Mouse (Mus musculus) gastrocnemius, postnatal 25 days (tissue): ENCODE measurements around the gene Skiv2l. TPM values are rescaled to one million over a fixed set of nuclear protein-coding genes. Genes with fewer than 3 reads are reported as not detected.
"Not testable (repeated sequence)": the region's sequence is repeated elsewhere in the genome, so short reads cannot be mapped to it uniquely, and the experiment has no call there.

Experiments
- DNase-seq: peaks from one replicate; pipeline ENCODE4 v3.0.0; 2022
- total RNA-seq, 2 experiments: library from RNA; stranded (reverse); gene quantifications; 1 replicate in 1 of 2; 2 replicates in 1 of 2; pipeline ENCODE4 v1.2.3; 2021

Skiv2l gene
- total RNA-seq, 2 experiments from 2014 or later, result 18.0 to 18.9 TPM

- DNase-seq, result no peak
Measured at GRCm38 (mm10) chr17:34874321-34874720, 24.3 kb upstream of the Skiv2l start.

DNA sequence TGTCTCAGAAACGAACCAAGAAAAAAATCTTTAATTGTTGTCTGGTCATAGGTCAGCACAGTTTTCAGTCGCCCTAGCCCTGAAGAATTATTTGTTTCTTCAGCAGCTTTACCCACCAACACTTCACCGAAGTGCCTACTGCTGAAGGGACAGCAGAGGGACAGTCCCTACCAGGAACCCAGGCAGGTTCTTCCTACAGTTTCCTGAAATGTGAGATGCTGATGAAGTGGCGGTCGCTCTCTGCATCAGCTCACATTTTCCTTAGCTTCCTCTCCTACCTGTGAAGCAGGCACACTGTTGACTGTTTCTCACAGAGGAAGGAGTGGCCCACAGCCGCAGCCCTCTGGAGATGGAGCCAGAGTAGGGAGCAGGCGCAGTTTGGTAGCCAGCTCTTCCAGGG is 16.0 kb upstream of the Skiv2l start:
- no peak for DNase-seq

DNA sequence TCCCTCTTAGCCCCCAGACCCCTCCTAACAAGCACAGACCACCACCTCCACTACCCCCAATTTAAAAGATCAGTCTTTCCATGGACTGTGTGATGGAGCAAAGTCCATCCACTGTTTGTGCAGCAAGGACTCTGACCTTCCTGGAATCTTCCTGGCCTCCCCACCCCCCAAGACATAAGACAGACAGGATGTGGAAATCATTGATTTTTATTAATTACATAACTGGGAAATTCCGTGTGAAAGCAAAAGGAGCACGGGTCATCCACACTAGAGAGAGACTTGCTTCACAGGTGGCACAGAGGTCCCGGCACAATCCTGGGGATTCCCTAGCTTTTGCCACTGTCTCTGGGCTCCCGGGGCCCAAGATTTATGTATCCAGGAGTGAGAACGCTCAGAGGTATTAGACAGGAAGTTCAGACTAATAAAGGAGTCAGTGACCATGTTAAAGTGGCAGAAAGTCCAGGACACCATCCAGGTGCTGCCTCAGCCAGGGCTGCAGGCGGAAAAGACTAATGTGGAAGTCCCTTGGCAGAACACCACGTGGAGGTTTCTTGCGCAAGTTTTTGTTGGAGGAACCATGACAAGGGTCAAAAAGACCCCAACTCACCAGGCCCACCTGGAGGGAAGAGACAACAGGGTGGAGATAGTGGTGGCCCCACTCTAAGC is 12.5 kb upstream of the Skiv2l start, which contains the start of gene Cfb:
Gene Cfb (minus strand): TSS at position 103 of the 666 bp plus-strand sequence.
- no peak for DNase-seq

- DNase-seq, result no peak
Measured at GRCm38 (mm10) chr17:34861704-34862415, 11.8 kb upstream of the Skiv2l start.

DNA sequence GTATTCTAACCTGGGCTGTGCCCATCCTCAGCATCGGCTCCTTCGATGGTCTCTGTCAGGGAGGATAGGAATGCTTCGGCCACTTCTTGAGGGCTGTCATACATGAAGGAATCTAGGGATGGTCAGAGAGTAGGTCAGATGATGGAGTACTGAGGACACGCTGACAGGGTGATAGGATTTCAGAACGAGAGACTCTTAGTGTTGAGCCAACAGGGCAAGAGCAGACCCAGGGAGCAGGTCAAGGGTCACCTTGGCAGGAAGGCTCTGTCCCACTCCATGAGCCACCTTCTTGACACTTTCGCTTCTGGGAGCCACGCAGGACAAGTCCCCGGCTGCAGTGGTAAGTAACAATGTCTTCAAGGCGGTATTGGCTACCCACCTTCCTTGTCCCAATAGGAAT is 10.5 kb upstream of the Skiv2l start:
- DNase-seq, result no peak

- DNase-seq, result no peak
Measured at GRCm38 (mm10) chr17:34858670-34859069, 8.7 kb upstream of the Skiv2l start.

DNA sequence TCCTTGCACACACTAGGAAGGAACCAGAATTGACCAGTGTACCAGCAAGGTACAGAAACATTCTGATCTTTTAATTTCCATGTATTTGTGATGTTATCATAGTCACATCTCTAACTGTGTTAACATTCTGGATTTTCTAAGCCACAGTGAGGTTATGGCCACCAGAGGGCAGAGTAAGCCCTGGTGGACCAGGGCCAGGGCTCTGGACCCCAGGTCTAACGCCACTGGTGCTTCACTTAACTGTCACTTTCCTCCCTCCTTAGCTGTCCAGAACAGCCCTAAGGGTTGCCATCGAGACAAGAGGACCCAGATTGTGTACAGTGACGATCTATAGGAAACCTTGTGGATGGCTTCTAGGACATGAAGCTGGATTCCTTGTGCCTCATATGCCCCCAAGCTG is 5.8 kb upstream of the Skiv2l start:
- DNase-seq, result no peak

DNA sequence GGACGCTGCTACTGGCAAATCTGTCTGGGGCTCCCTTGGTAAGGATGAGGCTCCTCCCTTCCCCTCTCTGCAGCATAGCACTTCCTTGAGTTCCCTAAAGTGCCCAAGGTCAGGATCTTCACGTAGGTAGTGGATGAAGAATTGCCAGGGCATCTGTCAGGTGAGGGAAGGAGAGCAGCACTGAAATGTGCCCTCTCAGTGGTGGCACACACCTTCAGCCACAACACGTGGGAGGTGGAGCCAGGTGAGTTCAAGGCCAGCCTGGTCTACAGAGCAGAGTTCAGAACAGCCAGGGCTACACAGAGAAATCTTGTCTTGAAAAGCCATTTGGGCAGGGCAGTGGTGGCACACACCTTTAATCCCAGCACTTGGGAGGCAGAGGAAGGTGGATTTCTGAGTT is 4.8 kb upstream of the Skiv2l start:
- no peak for DNase-seq

- no peak for DNase-seq
Measured at GRCm38 (mm10) chr17:34853511-34853910, 3.5 kb upstream of the Skiv2l start.

- no peak for DNase-seq
Measured at GRCm38 (mm10) chr17:34850517-34851125, 611 bp upstream of the Skiv2l start.

DNA sequence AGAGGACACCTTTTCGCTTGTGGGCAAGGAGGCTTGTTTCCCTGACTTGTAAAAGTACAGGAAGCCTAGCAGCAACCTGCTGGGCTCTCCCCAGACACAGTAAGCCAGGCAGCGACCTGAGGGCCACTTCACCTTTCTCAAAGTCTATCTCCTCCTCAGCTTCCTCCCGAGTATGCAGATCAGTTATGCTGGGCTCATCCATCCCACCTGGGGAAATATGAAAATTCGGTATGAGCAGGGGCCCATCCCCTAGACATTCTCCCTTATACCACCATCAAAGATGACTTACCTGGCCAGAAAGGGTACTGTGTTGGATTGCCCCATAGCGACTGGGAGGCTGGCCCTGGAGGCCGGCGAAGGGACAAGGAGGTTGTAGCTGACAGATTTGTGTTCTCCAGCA is 2.4 kb downstream of the Skiv2l start:
- no peak for DNase-seq

DNA sequence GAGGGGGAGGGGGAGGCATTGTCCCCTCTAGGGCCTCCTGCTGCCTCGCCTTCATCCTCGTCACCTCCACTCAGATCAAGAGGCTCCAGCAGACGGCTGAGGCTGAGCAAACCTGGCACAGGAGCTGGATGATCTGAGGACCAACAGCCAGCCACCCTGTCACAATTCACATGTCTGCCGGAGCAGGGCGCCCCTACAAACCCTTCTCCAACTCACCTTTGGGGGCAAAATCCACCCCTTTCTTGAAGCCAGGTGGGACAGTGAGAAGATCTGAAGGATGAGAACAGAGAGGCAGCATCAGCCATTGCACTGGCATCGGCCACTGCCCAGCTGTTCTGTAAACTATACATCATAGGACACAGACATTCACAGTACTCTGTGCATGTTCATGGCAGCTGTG is 2.8 kb downstream of the Skiv2l start:
- DNase-seq, result no peak

GRCm38 (mm10) chr17:34844884-34845283 is 5.1 kb downstream of the Skiv2l start:
- DNase-seq, result no peak

DNA sequence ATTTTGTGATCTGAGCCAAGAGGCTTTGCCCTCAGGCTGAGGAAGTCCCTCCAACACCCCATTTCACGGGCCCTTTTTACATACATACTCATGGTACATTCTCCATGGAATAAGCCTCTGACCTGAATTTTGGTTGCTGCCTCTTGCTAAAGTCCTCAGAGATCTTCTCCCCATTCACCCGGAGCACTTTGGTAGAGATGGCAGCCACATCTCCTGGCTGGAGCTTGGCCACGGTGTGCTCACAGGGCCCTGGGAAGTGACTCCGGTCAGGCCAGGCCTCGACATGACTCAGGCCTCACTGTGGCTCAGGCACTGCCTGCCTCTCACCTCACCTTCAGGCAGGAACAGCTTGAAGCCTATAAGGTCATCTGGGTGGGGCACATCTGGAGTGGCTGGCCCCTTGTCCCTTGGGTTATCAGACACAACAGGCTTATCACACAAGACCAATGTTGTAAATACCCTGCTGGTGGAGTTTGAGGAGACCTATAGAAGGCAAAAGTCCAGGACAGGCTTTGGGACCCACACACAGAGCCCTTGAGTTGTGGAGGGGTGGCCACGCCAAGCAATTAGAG is 9.2 kb downstream of the Skiv2l start:
- DNase-seq, result no peak

GRCm38 (mm10) chr17:34838785-34839184 is 11.2 kb downstream of the Skiv2l start:
- no peak for DNase-seq

DNA sequence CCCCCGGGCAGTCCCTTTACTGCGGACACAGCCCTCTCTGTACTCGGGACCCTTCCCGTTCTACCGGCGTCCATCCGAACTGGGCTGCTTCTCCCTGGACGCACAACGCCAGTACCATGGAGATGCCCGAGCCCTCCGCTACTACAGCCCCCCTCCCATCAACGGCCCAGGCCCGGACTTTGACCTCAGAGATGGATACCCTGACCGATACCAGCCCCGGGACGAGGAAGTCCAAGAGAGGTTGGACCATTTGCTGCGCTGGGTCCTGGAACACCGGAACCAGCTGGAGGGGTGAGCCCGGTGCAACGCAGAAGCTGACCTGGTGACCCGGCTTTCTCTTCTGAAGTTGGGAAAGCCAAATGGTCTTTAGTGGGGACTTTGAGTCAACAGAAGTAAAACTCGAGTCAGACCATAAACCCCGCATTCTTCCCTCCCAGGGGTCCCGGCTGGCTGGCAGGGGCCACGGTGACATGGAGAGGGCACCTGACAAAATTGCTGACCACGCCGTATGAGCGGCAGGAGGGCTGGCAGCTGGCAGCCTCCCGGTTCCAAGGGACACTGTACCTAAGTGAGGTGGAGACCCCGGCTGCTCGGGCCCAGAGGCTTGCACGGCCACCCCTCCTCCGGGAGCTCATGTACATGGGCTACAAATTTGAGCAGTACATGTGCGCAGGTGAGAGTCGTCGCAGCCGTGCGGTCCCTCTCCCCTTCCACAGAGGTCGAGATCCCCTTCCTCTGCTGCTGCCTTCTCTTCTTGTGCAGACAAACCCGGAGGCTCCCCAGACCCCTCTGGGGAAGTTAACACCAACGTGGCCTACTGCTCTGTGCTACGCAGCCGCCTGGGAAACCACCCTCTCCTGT is 12.3 kb downstream of the Skiv2l start:
- DNase-seq, result no peak

- peak; percentile 93 for DNase-seq
Measured at GRCm38 (mm10) chr17:34836856-34837221, 13.2 kb downstream of the Skiv2l start, which contains the start of the genes Stk19 and Dxo. Stk19 (minus strand) TSS chr17:34836945. Dxo (plus strand) TSS chr17:34837019.

- DNase-seq, result no peak
Measured at GRCm38 (mm10) chr17:34836155-34836855, 13.7 kb downstream of the Skiv2l start.

DNA sequence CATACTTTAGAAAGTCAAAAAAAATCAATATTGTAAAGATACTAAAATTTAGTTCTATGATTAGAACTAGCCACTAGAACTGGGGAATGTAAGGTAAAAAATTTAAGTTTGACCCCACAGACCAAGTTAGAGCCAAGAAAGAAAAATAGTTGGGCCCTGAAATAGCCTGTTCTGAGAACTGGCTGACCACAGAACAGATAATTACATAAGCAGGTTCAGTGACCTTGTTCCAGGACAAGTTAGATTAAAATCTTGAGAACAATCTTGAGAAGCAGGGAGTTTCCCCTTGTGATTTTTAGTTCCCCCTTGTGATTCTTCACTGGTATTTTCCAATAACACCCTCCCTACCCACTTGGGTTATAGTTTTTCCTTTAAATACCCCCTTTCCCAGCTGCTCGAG is 19.2 kb downstream of the Skiv2l start:
- DNase-seq, result not testable (repeated sequence)

GRCm38 (mm10) chr17:34814818-34815370 is 35.1 kb downstream of the Skiv2l start:
- no peak for DNase-seq

GRCm38 (mm10) chr17:34813747-34814146 is 36.3 kb downstream of the Skiv2l start:
- not testable (repeated sequence) for DNase-seq
